Mouse (Mus musculus) kidney, adult 2 months (tissue): ENCODE measurements around the gene Nup210.

ENCODE experiments used
- CTCF ChIP-seq: fragments of 200-500 bp; conservative IDR thresholded peaks from 2 replicates; pipeline ENCODE4 v1.5.1; 2011; ENCODE audit warnings: low read depth, mild to moderate bottlenecking, control low read depth, low read length, moderate library complexity, mixed read lengths; ENCODE audit not compliant: insufficient read depth, insufficient read length
- POLR2A ChIP-seq: fragments of 200-500 bp; IDR thresholded peaks from one replicate; pipeline ENCODE4 v1.6.1; 2011; ENCODE audit warnings: low read depth, low read length, control low read depth

GRCm38 (mm10) chr6:91048019-91048418 lies 68.6 kb downstream of the Nup210 start:
- TF ChIP-seq POLR2A (no peak), CTCF (no peak)
